Mouse (Mus musculus) B cell, adult 62 days (primary cell): Measurements from ENCODE around the gene Pon1. TPM values are rescaled to one million over a fixed set of nuclear protein-coding genes. Genes with fewer than 3 reads are reported as not detected.

Experiments used
- total RNA-seq: library from RNA; stranded (reverse); gene quantifications from 4 replicates; pipeline ENCODE4 v1.2.4, GENCODE M21; 2023

The Pon1 gene
- total RNA-seq = not detected in 4 replicates

GRCm38 (mm10) chr6:5193693-5194092 lies at the start of gene Pon1:
Gene Pon1, minus strand, starts transcription at chr6:5193946.

Other genes with a start within 250 kb of the Pon1 start
- gene Pon3, start 62.3 kb upstream of the Pon1 start, total RNA-seq = 2.8 to 4.5 TPM (median 3.6 TPM) in 4 replicates
- 22.9 to 25.8 TPM (median 24.1 TPM) in 4 replicates for gene Pon2, start 104.5 kb upstream of the Pon1 start, total RNA-seq
- not detected in 4 replicates for gene Asb4, start 189.4 kb upstream of the Pon1 start, total RNA-seq